Mouse (Mus musculus) olfactory bulb, adult 2 months (tissue): Measurements from ENCODE around the gene Pole4.

Experiments
- CTCF ChIP-seq: fragments of 200-500 bp; IDR thresholded peaks from 2 replicates; pipeline ENCODE4 v1.5.1; 2012; ENCODE audit warnings: low read depth, mild to moderate bottlenecking, low read length, moderate library complexity; ENCODE audit not compliant: insufficient read depth
- POLR2A ChIP-seq: fragments of 200-500 bp; IDR thresholded peaks from 2 replicates; pipeline ENCODE4 v1.6.1; 2012; ENCODE audit warnings: mild to moderate bottlenecking, low read depth, low read length, moderate library complexity; ENCODE audit not compliant: insufficient read depth

DNA sequence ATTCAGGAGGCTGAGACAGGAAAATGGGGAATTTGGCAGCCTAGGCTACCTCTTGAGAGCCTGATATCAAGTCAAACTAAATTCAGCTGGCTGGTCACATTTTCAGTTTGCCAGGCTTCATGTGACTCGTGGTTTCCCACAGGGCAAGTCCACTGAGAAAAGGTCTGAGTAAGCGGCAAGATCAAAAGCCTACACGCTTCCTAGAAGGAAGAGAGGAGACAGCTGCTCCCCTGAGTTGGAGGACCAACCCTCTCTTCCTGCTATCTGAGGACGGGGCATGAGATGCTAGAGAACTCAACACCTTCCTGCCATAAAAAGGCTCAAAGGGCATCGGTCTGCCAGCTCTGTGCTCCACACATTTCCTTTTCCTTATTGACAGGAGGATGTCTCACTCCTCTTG, 41.9 kb upstream of the Pole4 start:
- TF ChIP-seq CTCF (no peak), POLR2A (no peak)
